Mouse (Mus musculus): ENCODE data around the gene Rgs17. TPM values are rescaled to one million over a fixed set of nuclear protein-coding genes. Genes with fewer than 3 reads are reported as not detected.
"Not testable (repeated sequence)": the region's sequence is repeated elsewhere in the genome, so short reads cannot be mapped to it uniquely, and the experiment has no call there.

Gene Rgs17
- 3.7 and 4.3 TPM in 2 replicates for polyA plus RNA-seq (2016; fragmentation: Nextera tagmentation; extraction: Ambion mirVana)

GRCm38 (mm10) chr10:5922294-5922828 is at the start of gene Rgs17:
Gene Rgs17, minus strand, starts transcription at chr10:5922400.
- Histone ChIP-seq H3K4me2 (replicated peaks) (peak within 1 kb of the TSS; percentile 91), H3K4me3 (peak within 1 kb of the TSS; percentile 75), H3K36me3 (no peaks in the 10 kb centered on the region), H3K9me3 (no peaks in the 10 kb centered on the region), H3K4me1 (peaks cover 5% of the 10 kb centered on the region; the same call in 1 of the 2 replicates), H3K27ac (replicated peaks) (peak within 1 kb of the TSS; percentile 58), H3K9ac (replicated peaks) (peak within 1 kb of the TSS; percentile 81), H3K27me3 (0 out of 2 replicates have a peak, but pooled peaks cover 8% of the 10 kb centered on the region)
- WGBS: under 1% methylated on average over 32 of the region's 35 CpGs
- peak; percentile 95 for ATAC-seq (ENCODE audit: low FRiP score, low read depth)

- 87% methylated on average over 2 of the region's 2 CpGs for WGBS
- no peak overlapping the region for H3K27ac ChIP-seq (replicated peaks)
These were observed 45.5 kb upstream of the Rgs17 start for GRCm38 (mm10) chr10:5967655-5968054.

GRCm38 (mm10) chr10:5953787-5954186 is 31.6 kb upstream of the Rgs17 start:
- ATAC-seq (ENCODE audit: low FRiP score, low read depth); H3K36me3 ChIP-seq; H3K4me1 ChIP-seq; H3K27me3 ChIP-seq; H3K9ac ChIP-seq (replicated peaks); H3K9me3 ChIP-seq; H3K4me3 ChIP-seq; H3K4me2 ChIP-seq (replicated peaks); H3K27ac ChIP-seq (replicated peaks): not testable (repeated sequence)

More at GRCm38 (mm10) chr10:5967655-5968054, 45.5 kb upstream of the Rgs17 start:
- H3K4me1 ChIP-seq: no peaks in the 10 kb centered on the region
- H3K9ac ChIP-seq (replicated peaks): no peak overlapping the region
- H3K36me3 ChIP-seq: no peaks in the 10 kb centered on the region
- no peak for ATAC-seq (ENCODE audit: low FRiP score, low read depth)
- H3K4me2 ChIP-seq (replicated peaks): no peak overlapping the region
- H3K27me3 ChIP-seq: no peaks in the 10 kb centered on the region
- H3K9me3 ChIP-seq: no peaks in the 10 kb centered on the region
- no peak overlapping the region for H3K4me3 ChIP-seq

- no peak overlapping the region for H3K4me3 ChIP-seq
- no peak for ATAC-seq (ENCODE audit: low FRiP score, low read depth)
- 87% methylated on average over 5 of the region's 5 CpGs for WGBS
These were observed 2.1 kb upstream of the Rgs17 start for GRCm38 (mm10) chr10:5924261-5924660.

GRCm38 (mm10) chr10:5923096-5923495 is 896 bp upstream of the Rgs17 start:
- Histone ChIP-seq H3K27me3 (0 out of 2 replicates have a peak, but pooled peaks cover 8% of the 10 kb centered on the region), H3K4me3 (peak overlapping the region; percentile 75; the same call in 1 of the 2 replicates), H3K9ac (replicated peaks) (no peak overlapping the region), H3K36me3 (no peaks in the 10 kb centered on the region), H3K9me3 (no peaks in the 10 kb centered on the region), H3K27ac (replicated peaks) (no peak overlapping the region), H3K4me1 (peaks cover 5% of the 10 kb centered on the region; the same call in 1 of the 2 replicates), H3K4me2 (replicated peaks) (no peak overlapping the region)
- ATAC-seq (ENCODE audit: low FRiP score, low read depth): 0 out of 2 replicates have a peak, but pooled peaks have one; percentile 3
- whole genome bisulfite sequencing: 15% methylated on average over 9 of the region's 9 CpGs

More at GRCm38 (mm10) chr10:5924261-5924660, 2.1 kb upstream of the Rgs17 start:
- Histone ChIP-seq H3K9ac (replicated peaks) (no peak overlapping the region), H3K27ac (replicated peaks) (no peak overlapping the region), H3K4me2 (replicated peaks) (no peak overlapping the region), H3K4me1 (peaks cover 5% of the 10 kb centered on the region; the same call in 1 of the 2 replicates), H3K9me3 (no peaks in the 10 kb centered on the region), H3K36me3 (no peaks in the 10 kb centered on the region), H3K27me3 (0 out of 2 replicates have a peak, but pooled peaks cover 8% of the 10 kb centered on the region)

GRCm38 (mm10) chr10:5921771-5922170 is 429 bp downstream of the Rgs17 start:
- Histone ChIP-seq H3K27ac (replicated peaks) (peak overlapping the region; percentile 58), H3K4me1 (peaks cover 5% of the 10 kb centered on the region; the same call in 1 of the 2 replicates), H3K27me3 (0 out of 2 replicates have a peak, but pooled peaks cover 8% of the 10 kb centered on the region), H3K4me3 (peak overlapping the region; percentile 75), H3K4me2 (replicated peaks) (peak overlapping the region; percentile 91), H3K9ac (replicated peaks) (peak overlapping the region; percentile 81), H3K36me3 (no peaks in the 10 kb centered on the region), H3K9me3 (no peaks in the 10 kb centered on the region)
- ATAC-seq (ENCODE audit: low FRiP score, low read depth): peak; percentile 28
- under 1% methylated on average over 30 of the region's 31 CpGs for WGBS

GRCm38 (mm10) chr10:5921031-5921551 is 1.1 kb downstream of the Rgs17 start:
- H3K4me2 ChIP-seq (replicated peaks): peak overlapping the region; percentile 91
- H3K9ac ChIP-seq (replicated peaks): peak overlapping the region; percentile 81
- WGBS: under 1% methylated on average over 12 of the region's 12 CpGs
- H3K36me3 ChIP-seq: no peaks in the 10 kb centered on the region
- H3K27me3 ChIP-seq: 0 out of 2 replicates have a peak, but pooled peaks cover 8% of the 10 kb centered on the region
- peak overlapping the region; percentile 58 for H3K27ac ChIP-seq (replicated peaks)
- H3K4me1 ChIP-seq: peaks cover 5% of the 10 kb centered on the region; the same call in 1 of the 2 replicates
- ATAC-seq (ENCODE audit: low FRiP score, low read depth): peak; percentile 31
- H3K4me3 ChIP-seq: peak overlapping the region; percentile 75
- H3K9me3 ChIP-seq: no peaks in the 10 kb centered on the region

GRCm38 (mm10) chr10:5904399-5904798 is 17.8 kb downstream of the Rgs17 start:
- no peak overlapping the region for H3K4me2 ChIP-seq (replicated peaks)
- no peak overlapping the region for H3K27ac ChIP-seq (replicated peaks)
- ATAC-seq (ENCODE audit: low FRiP score, low read depth): no peak
- H3K4me3 ChIP-seq: no peak overlapping the region
- no peak overlapping the region for H3K9ac ChIP-seq (replicated peaks)
- H3K4me1 ChIP-seq: 0 out of 2 replicates have a peak, but pooled peaks cover 2% of the 10 kb centered on the region
- no peaks in the 10 kb centered on the region for H3K36me3 ChIP-seq
- H3K9me3 ChIP-seq: no peaks in the 10 kb centered on the region
- WGBS: 99% methylated on average over 2 of the region's 2 CpGs
- H3K27me3 ChIP-seq: no peaks in the 10 kb centered on the region

- WGBS: 83% methylated on average over 4 of the region's 4 CpGs
- Histone ChIP-seq H3K4me1 (0 out of 2 replicates have a peak, but pooled peaks cover 2% of the 10 kb centered on the region), H3K4me3 (no peak overlapping the region), H3K27ac (replicated peaks) (no peak overlapping the region), H3K27me3 (no peaks in the 10 kb centered on the region), H3K36me3 (no peaks in the 10 kb centered on the region), H3K9me3 (no peaks in the 10 kb centered on the region), H3K9ac (replicated peaks) (no peak overlapping the region), H3K4me2 (replicated peaks) (no peak overlapping the region)
- no peak for ATAC-seq (ENCODE audit: low FRiP score, low read depth)
These were observed 20.4 kb downstream of the Rgs17 start for GRCm38 (mm10) chr10:5901777-5902176.

GRCm38 (mm10) chr10:5900731-5901130 is 21.5 kb downstream of the Rgs17 start:
- Histone ChIP-seq H3K27me3 (no peaks in the 10 kb centered on the region), H3K27ac (replicated peaks) (no peak overlapping the region), H3K9me3 (no peaks in the 10 kb centered on the region), H3K4me3 (no peak overlapping the region), H3K36me3 (no peaks in the 10 kb centered on the region), H3K4me1 (0 out of 2 replicates have a peak, but pooled peaks cover 2% of the 10 kb centered on the region), H3K4me2 (replicated peaks) (no peak overlapping the region), H3K9ac (replicated peaks) (no peak overlapping the region)
- no peak for ATAC-seq (ENCODE audit: low FRiP score, low read depth)
- WGBS: 78% methylated on average over 6 of the region's 6 CpGs

GRCm38 (mm10) chr10:5877106-5877505 is 45.1 kb downstream of the Rgs17 start:
- Histone ChIP-seq H3K27me3 (no peaks in the 10 kb centered on the region), H3K9me3 (no peaks in the 10 kb centered on the region), H3K4me1 (no peaks in the 10 kb centered on the region), H3K27ac (replicated peaks) (no peak overlapping the region), H3K4me3 (no peak overlapping the region), H3K9ac (replicated peaks) (no peak overlapping the region), H3K4me2 (replicated peaks) (no peak overlapping the region), H3K36me3 (no peaks in the 10 kb centered on the region)
- 72% methylated on average over 3 of the region's 3 CpGs for WGBS
- no peak for ATAC-seq (ENCODE audit: low FRiP score, low read depth)

GRCm38 (mm10) chr10:5871081-5871480 is 51.1 kb downstream of the Rgs17 start:
- Histone ChIP-seq H3K4me2 (replicated peaks) (no peak overlapping the region), H3K4me1 (no peaks in the 10 kb centered on the region), H3K27me3 (no peaks in the 10 kb centered on the region), H3K9ac (replicated peaks) (no peak overlapping the region), H3K9me3 (no peaks in the 10 kb centered on the region), H3K27ac (replicated peaks) (no peak overlapping the region), H3K36me3 (no peaks in the 10 kb centered on the region), H3K4me3 (no peak overlapping the region)
- no peak for ATAC-seq (ENCODE audit: low FRiP score, low read depth)
- WGBS: 53% methylated on average over 4 of the region's 4 CpGs
